Mouse (Mus musculus): ENCODE results near the gene Olfr53. TPM values are rescaled to one million over a fixed set of nuclear protein-coding genes. Genes with fewer than 3 reads are reported as not detected.

Gene Olfr53
- polyA plus RNA-seq (2012; rRNA removed; ENCODE audit: low replicate concordance): not detected in 2 replicates

GRCm38 (mm10) chr7:140646152-140646551 is at the start of gene Olfr53:
Gene Olfr53, plus strand, starts transcription at chr7:140646452.

DNA sequence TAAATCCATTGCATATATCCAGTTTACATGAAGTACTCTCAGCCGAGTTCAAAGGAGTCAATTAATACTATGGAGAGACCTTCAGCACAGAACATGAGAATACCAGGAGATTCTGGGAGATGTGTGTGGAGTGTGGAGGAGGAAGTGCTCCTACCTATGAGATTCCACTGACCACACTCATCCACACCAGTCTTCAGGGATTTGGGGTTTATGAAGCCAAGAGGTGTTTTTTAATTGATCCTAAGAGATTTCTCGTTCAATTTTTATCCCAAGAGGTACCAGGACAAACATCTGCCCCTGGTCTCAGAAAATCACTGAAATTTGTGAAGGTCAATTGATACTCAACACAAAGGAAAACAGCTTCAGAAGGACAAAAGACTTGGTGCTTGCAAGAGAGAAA is 45.3 kb upstream of the Olfr53 start, which contains the start of gene Olfr46:
Olfr46 (plus strand) TSS at position 301 of the 400 bp plus-strand sequence.

GRCm38 (mm10) chr7:140628670-140629069 is 17.6 kb upstream of the Olfr53 start, which contains the start of gene Olfr61:
Gene Olfr61, plus strand, starts transcription at chr7:140628970.

GRCm38 (mm10) chr7:140659630-140660029 is 13.4 kb downstream of the Olfr53 start, which contains the start of gene Olfr539:
Gene Olfr539, plus strand, starts transcription at chr7:140659930.

DNA sequence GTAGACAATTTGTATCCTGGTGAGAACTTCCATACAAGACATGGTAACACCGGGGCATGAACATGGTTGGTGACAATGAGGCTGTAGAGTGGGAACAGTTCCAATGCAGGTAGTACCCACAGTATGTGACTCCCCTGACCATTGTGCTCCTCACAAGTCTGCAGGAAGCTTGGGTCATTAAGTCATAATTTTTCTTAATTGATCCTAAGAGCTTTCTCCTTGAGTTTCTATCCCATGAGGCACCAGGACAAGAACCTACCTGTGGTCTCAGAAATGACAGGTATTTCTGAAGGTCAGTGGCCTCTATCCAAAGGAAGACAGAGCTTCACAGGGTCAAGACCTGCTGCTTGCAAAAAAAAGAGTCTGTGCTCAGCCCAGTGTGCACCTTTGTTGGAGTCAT is 35.4 kb downstream of the Olfr53 start, which contains the start of gene Olfr45:
Olfr45 (plus strand) TSS at position 301 of the 400 bp plus-strand sequence.

DNA sequence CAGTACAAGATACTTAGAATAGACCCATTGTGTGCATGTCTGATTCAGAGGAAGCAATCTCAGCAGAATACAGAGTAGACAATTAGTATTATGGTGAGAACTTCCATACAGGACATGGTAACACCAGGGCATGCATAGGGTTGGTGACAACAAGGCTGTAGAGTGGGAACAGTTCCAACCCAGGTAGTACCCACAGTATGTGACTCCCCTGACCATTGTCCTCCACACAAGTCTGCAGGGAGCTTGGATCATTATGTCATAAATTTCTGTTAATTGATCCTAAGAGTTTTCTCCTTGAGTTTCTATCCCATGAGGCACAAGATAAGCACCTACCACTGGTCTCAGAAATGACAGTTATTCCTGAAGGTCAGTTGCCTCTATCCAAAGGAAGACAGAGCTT is 50.7 kb downstream of the Olfr53 start, which contains the start of gene Olfr541:
Olfr541 (plus strand) TSS at position 301 of the 400 bp plus-strand sequence.

Other genes with a start within 250 kb of the Olfr53 start
- not detected in 2 replicates for gene Olfr531, start 243.5 kb upstream of the Olfr53 start, polyA plus RNA-seq (2012; rRNA removed; ENCODE audit: low replicate concordance)
- gene Olfr532, start 224.8 kb upstream of the Olfr53 start, polyA plus RNA-seq (2012; rRNA removed; ENCODE audit: low replicate concordance): not detected in 2 replicates
- not detected in 2 replicates for gene Olfr533, start 183.1 kb upstream of the Olfr53 start, polyA plus RNA-seq (2012; rRNA removed; ENCODE audit: low replicate concordance)
- gene Olfr535, start 162.2 kb upstream of the Olfr53 start, polyA plus RNA-seq (2012; rRNA removed; ENCODE audit: low replicate concordance): not detected in 2 replicates
- not detected in 2 replicates for gene Olfr536, start 139.1 kb upstream of the Olfr53 start, polyA plus RNA-seq (2012; rRNA removed; ENCODE audit: low replicate concordance)
- gene Olfr538, start 78.6 kb upstream of the Olfr53 start, polyA plus RNA-seq (2012; rRNA removed; ENCODE audit: low replicate concordance): not detected in 2 replicates
- gene Olfr46, start 45.2 kb upstream of the Olfr53 start, polyA plus RNA-seq (2012; rRNA removed; ENCODE audit: low replicate concordance): not detected in 2 replicates
- gene Olfr61, start 17.5 kb upstream of the Olfr53 start, polyA plus RNA-seq (2012; rRNA removed; ENCODE audit: low replicate concordance): not detected in 2 replicates
- not detected in 2 replicates for gene Olfr539, start 13.5 kb downstream of the Olfr53 start, polyA plus RNA-seq (2012; rRNA removed; ENCODE audit: low replicate concordance)
- gene Olfr45, start 35.5 kb downstream of the Olfr53 start, polyA plus RNA-seq (2012; rRNA removed; ENCODE audit: low replicate concordance): not detected in 2 replicates
- not detected in 2 replicates for gene Olfr541, start 50.8 kb downstream of the Olfr53 start, polyA plus RNA-seq (2012; rRNA removed; ENCODE audit: low replicate concordance)
- gene Cyp2e1, start 117.3 kb downstream of the Olfr53 start, polyA plus RNA-seq (2012; rRNA removed; ENCODE audit: low replicate concordance): 154 and 260 TPM in 2 replicates
- gene Syce1, start 141.4 kb downstream of the Olfr53 start, polyA plus RNA-seq (2012; rRNA removed; ENCODE audit: low replicate concordance): 0.12 and 0.17 TPM in 2 replicates
- gene Zfp941, start 175.7 kb downstream of the Olfr53 start, polyA plus RNA-seq (2012; rRNA removed; ENCODE audit: low replicate concordance): 0.02 and 0.07 TPM in 2 replicates
- 35.9 and 51.0 TPM in 2 replicates for gene Urah, start 188.6 kb downstream of the Olfr53 start, polyA plus RNA-seq (2012; rRNA removed; ENCODE audit: low replicate concordance)
- gene Scgb1c1, start 199.1 kb downstream of the Olfr53 start, polyA plus RNA-seq (2012; rRNA removed; ENCODE audit: low replicate concordance): not detected in 2 replicates
- gene Odf3, start 201.4 kb downstream of the Olfr53 start, polyA plus RNA-seq (2012; rRNA removed; ENCODE audit: low replicate concordance): 0.19 and 0.24 TPM in 2 replicates
- not detected in 2 replicates for gene Gm45785, start 209.9 kb downstream of the Olfr53 start, polyA plus RNA-seq (2012; rRNA removed; ENCODE audit: low replicate concordance)
- 125 and 131 TPM in 2 replicates for gene Ric8a, start 210.5 kb downstream of the Olfr53 start, polyA plus RNA-seq (2012; rRNA removed; ENCODE audit: low replicate concordance)
- gene Bet1l, start 211.1 kb downstream of the Olfr53 start, polyA plus RNA-seq (2012; rRNA removed; ENCODE audit: low replicate concordance): 23.2 and 34.0 TPM in 2 replicates
- gene Psmd13, start 235.5 kb downstream of the Olfr53 start, polyA plus RNA-seq (2012; rRNA removed; ENCODE audit: low replicate concordance): 48.3 and 59.6 TPM in 2 replicates
- gene Sirt3, start 235.9 kb downstream of the Olfr53 start, polyA plus RNA-seq (2012; rRNA removed; ENCODE audit: low replicate concordance): 29.0 and 45.3 TPM in 2 replicates

Data from mammary gland, adult 2 months (tissue).